Mouse (Mus musculus) bone marrow macrophage, adult 2 months (primary cell): ENCODE data around the gene H2al1d.

Source experiments
- CTCF ChIP-seq: IDR thresholded peaks from 2 replicates; pipeline ENCODE4 v1.5.1; 2012; ENCODE audit warnings: low read depth, mild to moderate bottlenecking, low read length, moderate library complexity
- POLR2A ChIP-seq: IDR thresholded peaks from 2 replicates; pipeline ENCODE4 v1.6.1; 2012; ENCODE audit warnings: mild to moderate bottlenecking, low read depth, low read length, borderline replicate concordance

- TF ChIP-seq POLR2A, result no peak
- no peak for TF ChIP-seq CTCF
Observed at GRCm38 (mm10) chrX:11277083-11277482, 31.5 kb upstream of the H2al1d start.
